Mouse (Mus musculus) lung, postnatal 0 days (tissue): ENCODE measurements around the gene Map2. TPM values are rescaled to one million over a fixed set of nuclear protein-coding genes. Genes with fewer than 3 reads are reported as not detected.

Experiments
- ATAC-seq: fragments of 200-750 bp; cut with Nextera tagmentation; 2 replicates; pipeline ENCODE4 v1.8.0; 2017; ENCODE audit warnings: moderate library complexity
- DNase-seq: peaks from one replicate; pipeline ENCODE4 v3.0.0-alpha.2; 2016; ENCODE audit warnings: low spot score
- H3K27ac ChIP-seq: fragments of 300-500 bp; sonication (generic); 2 replicates; pipeline ENCODE4 v1.5.1; 2014; ENCODE audit warnings: antibody characterized with exemption, mild to moderate bottlenecking, low read length, mixed read lengths
- H3K27me3 ChIP-seq: fragments of 300-500 bp; sonication (generic); replicated peaks from 2 replicates; pipeline ENCODE4 v1.6.1; 2014; ENCODE audit warnings: low read length, mixed read lengths; ENCODE audit not compliant: insufficient read depth
- H3K36me3 ChIP-seq: fragments of 300-500 bp; sonication (generic); 2 replicates; pipeline ENCODE4 v1.6.1; 2014; ENCODE audit warnings: low read length, mixed read lengths; ENCODE audit not compliant: insufficient read depth
- H3K4me1 ChIP-seq: fragments of 300-500 bp; sonication (generic); 2 replicates; pipeline ENCODE4 v1.6.1; 2014; ENCODE audit warnings: antibody characterized with exemption, low read depth, low read length, mixed read lengths; ENCODE audit not compliant: insufficient read depth
- H3K4me2 ChIP-seq: fragments of 300-500 bp; sonication (generic); replicated peaks from 2 replicates; pipeline ENCODE4 v1.6.1; 2014; ENCODE audit warnings: low read depth, mild to moderate bottlenecking, low read length, moderate library complexity, mixed read lengths
- H3K4me3 ChIP-seq: fragments of 300-500 bp; sonication (generic); 2 replicates; pipeline ENCODE4 v1.5.1; 2014; ENCODE audit warnings: low read depth, low read length
- H3K9ac ChIP-seq: fragments of 300-500 bp; sonication (generic); replicated peaks from 2 replicates; pipeline ENCODE4 v1.6.1; 2014; ENCODE audit warnings: low read depth, mild to moderate bottlenecking
- H3K9me3 ChIP-seq: fragments of 300-500 bp; sonication (generic); 2 replicates; pipeline ENCODE4 v1.6.1; 2016; ENCODE audit warnings: low read length, mixed read lengths
- CTCF ChIP-seq: IDR thresholded peaks from 2 replicates; pipeline ENCODE4 v1.5.1; 2016; ENCODE audit warnings: antibody characterized with exemption, mild to moderate bottlenecking
- EP300 ChIP-seq: IDR thresholded peaks from 2 replicates; pipeline ENCODE4 v1.6.1; 2016; ENCODE audit warnings: antibody characterized with exemption, mild to moderate bottlenecking, control low read depth
- WGBS: fragments of 180-500 bp; shearing (Covaris S2); extraction: QIAGEN DNeasy Blood & Tissue Kit; methylation state at CpG from one replicate; pipeline ENCODE4 v1.1.7; 2014; 5-methylcytosine and 5-hydroxymethylcytosine counted together
- polyA plus RNA-seq: library from polyadenylated mRNA; unstranded; fragments of >200 nt; fragmentation: Nextera tagmentation; extraction: Ambion mirVana; gene quantifications from 2 replicates; pipeline ENCODE4 v1.2.1, GENCODE M21; 2015

The Map2 gene
- polyA plus RNA-seq, 1 experiment from 2014 or later: 2.1 TPM

- TF ChIP-seq EP300: no peak
- TF ChIP-seq CTCF: no peak
- Histone ChIP-seq H3K27me3 (no peaks in the 10 kb centered on the region), H3K36me3 (no peaks in the 10 kb centered on the region), H3K9me3 (no peaks in the 10 kb centered on the region), H3K27ac (no peak overlapping the region), H3K4me3 (no peak overlapping the region), H3K4me1 (no peaks in the 10 kb centered on the region), H3K9ac (no peak overlapping the region), H3K4me2 (no peak overlapping the region)
- WGBS: 28% methylated on average over 9 of the region's 9 CpGs
- no peak for ATAC-seq
- DNase-seq: no peak
These were observed 1.2 kb downstream of the Map2 start for GRCm38 (mm10) chr1:66176012-66176837.

GRCm38 (mm10) chr1:66176838-66177105 is 1.7 kb downstream of the Map2 start:
- 72% methylated on average over 2 of the region's 2 CpGs for WGBS
- H3K9ac ChIP-seq: no peak overlapping the region
- no peak for TF ChIP-seq CTCF
- TF ChIP-seq EP300: no peak
- no peak overlapping the region for H3K4me2 ChIP-seq
- no peak overlapping the region for H3K27ac ChIP-seq
- H3K36me3 ChIP-seq: no peaks in the 10 kb centered on the region
- H3K4me3 ChIP-seq: no peak overlapping the region
- no peaks in the 10 kb centered on the region for H3K9me3 ChIP-seq
- H3K27me3 ChIP-seq: no peaks in the 10 kb centered on the region
- ATAC-seq (no peak), DNase-seq (no peak)
- no peaks in the 10 kb centered on the region for H3K4me1 ChIP-seq

DNA sequence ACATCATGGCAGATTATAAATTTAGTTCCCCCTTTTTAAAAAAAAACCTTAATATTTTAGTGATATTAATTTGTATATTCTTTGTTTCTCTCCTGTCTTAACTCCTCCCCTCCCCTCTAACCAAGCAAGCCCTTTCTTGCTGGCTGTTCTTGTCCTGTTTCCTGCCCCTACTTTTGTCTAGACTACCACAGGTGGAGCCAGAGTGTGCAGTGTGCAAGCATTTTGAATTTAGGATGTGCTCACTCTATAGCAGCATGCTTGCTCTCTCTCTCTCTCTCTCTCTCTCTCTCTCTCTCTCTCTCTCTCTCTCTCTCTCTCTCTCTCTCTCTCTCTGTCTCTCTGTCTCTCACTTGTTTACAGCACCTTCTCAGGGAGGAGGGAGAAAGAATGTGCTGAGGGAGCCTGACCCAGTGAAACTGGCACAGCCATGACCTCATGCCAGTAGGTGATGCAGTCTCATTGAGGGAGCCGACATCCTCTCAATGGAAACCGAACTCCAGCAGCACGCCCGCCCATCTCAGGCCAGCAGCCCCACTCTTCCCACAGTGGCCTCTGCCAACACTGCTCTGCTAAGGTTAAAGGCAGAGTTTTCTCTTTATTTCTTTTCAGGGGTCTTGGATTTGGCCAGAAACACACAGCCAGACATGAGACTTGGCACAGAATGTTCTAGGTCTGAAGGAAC is 2.6 kb downstream of the Map2 start:
- 51% methylated on average over 4 of the region's 4 CpGs for whole genome bisulfite sequencing
- Histone ChIP-seq H3K9ac (no peak overlapping the region), H3K4me2 (no peak overlapping the region), H3K27me3 (no peaks in the 10 kb centered on the region), H3K27ac (no peak overlapping the region), H3K9me3 (no peaks in the 10 kb centered on the region), H3K4me3 (no peak overlapping the region), H3K4me1 (no peaks in the 10 kb centered on the region), H3K36me3 (no peaks in the 10 kb centered on the region)
- ATAC-seq (no peak), DNase-seq (no peak)
- TF ChIP-seq CTCF (no peak), EP300 (no peak)

DNA sequence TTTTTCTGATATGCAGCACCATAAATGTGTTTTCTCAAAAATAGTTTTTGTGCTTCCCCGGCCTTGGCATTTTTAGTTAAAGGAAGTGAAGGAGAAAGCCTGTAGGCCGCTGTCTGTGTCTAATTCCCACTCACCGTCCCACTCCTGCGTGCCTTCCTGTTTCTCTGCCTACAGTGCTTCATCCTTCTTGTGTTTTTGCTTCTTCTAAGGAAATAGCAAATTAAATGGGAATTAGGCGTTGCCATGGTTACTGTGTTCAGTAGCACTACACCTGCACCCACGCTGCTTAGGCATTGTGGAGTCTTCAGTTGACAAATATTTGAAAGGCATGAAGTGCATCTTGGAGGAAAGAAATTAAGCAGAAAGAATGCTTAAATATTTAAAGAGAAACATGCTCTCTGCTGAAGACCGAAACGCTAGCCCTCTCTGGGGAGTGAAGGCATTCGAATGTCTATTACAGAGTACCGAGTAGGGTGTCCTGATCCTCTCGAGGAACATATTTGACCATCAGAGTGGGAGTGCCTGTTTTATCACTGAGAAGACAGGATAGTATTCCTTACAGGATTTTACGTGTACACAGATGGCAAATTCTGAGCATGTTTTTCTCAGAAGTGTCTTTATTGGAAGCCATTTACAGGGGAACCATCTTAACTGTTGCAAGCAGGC is 12.1 kb downstream of the Map2 start:
- Histone ChIP-seq H3K36me3 (no peaks in the 10 kb centered on the region), H3K27me3 (no peaks in the 10 kb centered on the region), H3K4me2 (peak overlapping the region; percentile 40; the same call in 1 of the 2 replicates), H3K9ac (no peak overlapping the region), H3K27ac (no peak overlapping the region), H3K4me1 (no peaks in the 10 kb centered on the region), H3K9me3 (no peaks in the 10 kb centered on the region), H3K4me3 (0 out of 2 replicates have a peak overlapping the region, but pooled peaks have one; percentile 5)
- DNase-seq (no peak), ATAC-seq (no peak)
- 57% methylated on average over 12 of the region's 12 CpGs for WGBS
- TF ChIP-seq CTCF (no peak), EP300 (no peak)

DNA sequence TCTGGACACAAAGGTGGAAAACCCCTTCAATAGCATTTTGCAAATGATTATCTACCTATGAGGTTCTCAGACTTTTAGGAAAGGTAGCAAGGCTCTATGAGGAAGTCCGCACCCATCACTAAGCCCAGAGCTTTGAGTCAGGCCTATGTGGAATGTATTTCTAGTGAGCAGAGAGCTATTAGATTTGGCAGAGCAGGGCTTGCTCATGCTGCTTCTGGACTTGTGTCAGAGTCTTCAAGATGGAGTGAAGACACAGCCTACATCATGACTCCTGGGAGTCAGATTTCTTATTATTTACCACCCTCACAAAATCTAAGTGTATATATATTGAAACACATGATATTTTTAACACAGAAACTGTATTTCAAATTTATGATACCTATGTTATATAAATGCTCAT is 17.3 kb downstream of the Map2 start:
- DNase-seq (no peak), ATAC-seq (no peak)
- Histone ChIP-seq H3K4me1 (no peaks in the 10 kb centered on the region), H3K27me3 (no peaks in the 10 kb centered on the region), H3K9me3 (no peaks in the 10 kb centered on the region), H3K4me3 (no peak overlapping the region), H3K4me2 (no peak overlapping the region), H3K9ac (no peak overlapping the region), H3K27ac (no peak overlapping the region), H3K36me3 (no peaks in the 10 kb centered on the region)
- TF ChIP-seq CTCF: no peak
- no peak for TF ChIP-seq EP300
- 95% methylated on average over 1 of the region's 1 CpGs for WGBS

- Histone ChIP-seq H3K36me3 (no peaks in the 10 kb centered on the region), H3K4me2 (no peak overlapping the region), H3K27ac (no peak overlapping the region), H3K4me1 (no peaks in the 10 kb centered on the region), H3K4me3 (no peak overlapping the region), H3K9me3 (no peaks in the 10 kb centered on the region), H3K9ac (no peak overlapping the region), H3K27me3 (no peaks in the 10 kb centered on the region)
- TF ChIP-seq EP300 (no peak), CTCF (no peak)
- DNase-seq (no peak), ATAC-seq (no peak)
- WGBS: 68% methylated on average over 2 of the region's 2 CpGs
These were observed 17.8 kb downstream of the Map2 start for GRCm38 (mm10) chr1:66192891-66193290.
